Mouse (Mus musculus) limb, embryonic 14.5 days (tissue): ENCODE data around the gene Zmynd12. TPM values are rescaled to one million over a fixed set of nuclear protein-coding genes. Genes with fewer than 3 reads are reported as not detected.

Experiments
- ATAC-seq: fragments of 200-750 bp; cut with Nextera tagmentation; 2 replicates; pipeline ENCODE4 v1.8.0; 2017; ENCODE audit warnings: low read depth, moderate number of reproducible peaks, moderate TSS enrichment; ENCODE audit not compliant: low FRiP score
- DNase-seq: peaks from one replicate; pipeline ENCODE4 v3.0.0-alpha.2; 2015; ENCODE audit warnings: low spot score
- H3K27ac ChIP-seq: fragments of 300-500 bp; sonication (generic); replicated peaks from 2 replicates; pipeline ENCODE4 v1.5.1; 2014; ENCODE audit warnings: low read depth, mild to moderate bottlenecking, low read length, moderate library complexity, mixed read lengths
- H3K27me3 ChIP-seq: fragments of 300-500 bp; sonication (generic); 2 replicates; pipeline ENCODE4 v1.6.1; 2014; ENCODE audit warnings: low read length, mixed read lengths; ENCODE audit not compliant: control insufficient read depth, insufficient read depth
- H3K36me3 ChIP-seq: fragments of 300-500 bp; sonication (generic); 2 replicates; pipeline ENCODE4 v1.6.1; 2014; ENCODE audit warnings: mild to moderate bottlenecking, low read length, moderate library complexity, mixed read lengths; ENCODE audit not compliant: control insufficient read depth, insufficient read depth
- H3K4me1 ChIP-seq: fragments of 300-500 bp; sonication (generic); 2 replicates; pipeline ENCODE4 v1.6.1; 2014; ENCODE audit warnings: antibody characterized with exemption, low read length, mixed read lengths; ENCODE audit not compliant: control insufficient read depth, insufficient read depth
- H3K4me2 ChIP-seq: fragments of 300-500 bp; sonication (generic); replicated peaks from 2 replicates; pipeline ENCODE4 v1.6.1; 2014; ENCODE audit warnings: low read depth, mild to moderate bottlenecking, low read length, moderate library complexity; ENCODE audit not compliant: severe bottlenecking
- H3K4me3 ChIP-seq: fragments of 300-500 bp; sonication (generic); replicated peaks from 2 replicates; pipeline ENCODE4 v1.5.1; 2014; ENCODE audit warnings: low read length
- H3K9ac ChIP-seq: fragments of 300-500 bp; sonication (generic); 2 replicates; pipeline ENCODE4 v1.6.1; 2014; ENCODE audit warnings: mild to moderate bottlenecking, low read depth, low read length, moderate library complexity; ENCODE audit not compliant: severe bottlenecking
- H3K9me3 ChIP-seq: fragments of 300-500 bp; sonication (generic); 2 replicates; pipeline ENCODE4 v1.6.1; 2016; ENCODE audit warnings: low read length; ENCODE audit not compliant: control insufficient read depth
- POLR2A ChIP-seq: fragments of 200-500 bp; IDR thresholded peaks from 2 replicates; pipeline ENCODE4 v1.8.0; 2012; ENCODE audit warnings: inconsistent platforms, mild to moderate bottlenecking, moderate library complexity, borderline replicate concordance; ENCODE audit not compliant: insufficient read depth, insufficient read length; ENCODE audit errors: extremely low read depth
- WGBS: fragments of 180-500 bp; shearing (Covaris S2); extraction: QIAGEN DNeasy Blood & Tissue Kit; methylation state at CpG from one replicate; pipeline ENCODE4 v1.1.7; 2014; 5-methylcytosine and 5-hydroxymethylcytosine counted together
- polyA plus RNA-seq, 2 experiments: library from polyadenylated mRNA; depleted of rRNA in 1 of 2; stranded (reverse) in 1 of 2; unstranded in 1 of 2; fragments of >200 nt; fragmentation: Nextera tagmentation in 1 of 2; extraction: Ambion mirVana in 1 of 2; gene quantifications; 2 replicates each; pipeline versions ENCODE4 v1.2.1 to v1.2.3; 2012 to 2014

Zmynd12 gene
- polyA plus RNA-seq, 2 experiments, result 0.19 to 0.29 TPM

DNA sequence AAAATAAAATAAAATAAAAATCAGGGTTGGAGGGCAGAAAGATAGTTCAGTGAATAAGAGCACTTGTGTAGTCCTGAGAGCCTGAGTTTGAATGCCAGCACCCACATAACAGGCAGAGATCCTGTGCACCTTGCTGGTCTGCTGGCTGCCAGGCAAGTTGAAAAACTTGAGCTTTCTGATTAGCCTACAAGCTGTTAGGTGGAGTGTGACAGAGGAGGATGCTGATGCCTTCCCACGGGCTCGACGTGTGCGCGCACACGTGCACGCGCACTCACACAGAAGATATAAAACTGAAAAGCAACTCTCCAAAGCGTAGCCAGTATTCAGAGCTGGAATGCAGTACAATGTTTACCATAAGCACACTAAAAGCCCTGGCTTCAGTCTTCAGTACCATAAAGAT lies 49.9 kb downstream of the Zmynd12 start:
- Histone ChIP-seq H3K4me2 (no peak overlapping the region), H3K27me3 (no peaks in the 10 kb centered on the region), H3K27ac (no peak overlapping the region), H3K9me3 (no peaks in the 10 kb centered on the region), H3K4me1 (0 out of 2 replicates have a peak, but pooled peaks cover 3% of the 10 kb centered on the region), H3K9ac (no peak overlapping the region), H3K36me3 (no peaks in the 10 kb centered on the region), H3K4me3 (no peak overlapping the region)
- DNase-seq (no peak), ATAC-seq (no peak)
- 80% methylated on average over 9 of the region's 9 CpGs for WGBS
- TF ChIP-seq POLR2A, result no peak

DNA sequence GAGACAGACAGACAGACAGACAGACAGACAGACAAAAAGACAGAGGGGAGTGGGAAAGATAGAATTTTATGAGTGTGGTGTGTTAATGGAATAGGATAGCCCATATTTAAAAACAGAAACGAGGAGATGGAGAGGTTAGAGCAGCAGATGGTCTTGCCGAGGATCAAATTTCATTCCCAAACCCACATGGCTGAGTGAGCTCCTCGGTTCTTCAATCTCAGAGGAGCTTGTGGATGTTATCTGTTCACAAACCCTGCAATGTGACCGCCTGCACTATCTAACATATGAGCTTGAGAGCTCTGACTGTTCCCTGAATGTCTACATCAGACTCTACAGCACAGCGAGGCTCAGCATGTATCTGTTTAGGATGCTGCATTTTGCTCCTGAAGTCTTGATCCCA lies 50.5 kb downstream of the Zmynd12 start:
- H3K27me3 ChIP-seq, result no peaks in the 10 kb centered on the region
- 34% methylated on average over 5 of the region's 5 CpGs for WGBS
- no peak overlapping the region for H3K9ac ChIP-seq
- DNase-seq, result peak; percentile 12
- no peaks in the 10 kb centered on the region for H3K36me3 ChIP-seq
- H3K4me1 ChIP-seq, result 0 out of 2 replicates have a peak, but pooled peaks cover 3% of the 10 kb centered on the region
- no peaks in the 10 kb centered on the region for H3K9me3 ChIP-seq
- H3K4me3 ChIP-seq, result no peak overlapping the region
- no peak overlapping the region for H3K4me2 ChIP-seq
- H3K27ac ChIP-seq, result no peak overlapping the region
- TF ChIP-seq POLR2A, result no peak
- ATAC-seq, result peak; percentile 30; the same call in 1 of the 2 replicates

DNA sequence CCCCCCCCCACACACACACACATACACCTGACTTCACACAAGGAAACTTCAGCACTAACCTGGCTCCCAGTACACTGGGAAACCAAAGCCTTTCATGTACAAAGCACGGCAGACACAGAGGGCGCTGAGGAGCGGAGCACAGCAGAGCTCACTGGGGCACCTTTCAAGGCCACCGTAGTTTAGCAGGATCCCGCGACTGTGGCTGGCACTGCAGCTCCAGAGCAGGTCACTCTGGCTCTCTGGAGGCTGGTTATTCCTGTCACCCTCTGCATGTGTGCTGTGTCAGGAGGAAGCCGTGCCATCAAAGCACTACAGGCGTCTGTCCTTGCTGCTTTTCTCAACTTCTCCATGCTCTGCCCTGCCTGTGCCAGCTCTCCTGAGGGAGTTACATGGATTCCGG lies 60.4 kb downstream of the Zmynd12 start:
- Histone ChIP-seq H3K27me3 (no peaks in the 10 kb centered on the region), H3K9me3 (no peaks in the 10 kb centered on the region), H3K4me3 (no peak overlapping the region), H3K36me3 (no peaks in the 10 kb centered on the region), H3K27ac (no peak overlapping the region), H3K4me2 (no peak overlapping the region), H3K4me1 (no peaks in the 10 kb centered on the region), H3K9ac (no peak overlapping the region)
- no peak for TF ChIP-seq POLR2A
- ATAC-seq (no peak), DNase-seq (no peak)
- WGBS, result 52% methylated on average over 9 of the region's 9 CpGs

DNA sequence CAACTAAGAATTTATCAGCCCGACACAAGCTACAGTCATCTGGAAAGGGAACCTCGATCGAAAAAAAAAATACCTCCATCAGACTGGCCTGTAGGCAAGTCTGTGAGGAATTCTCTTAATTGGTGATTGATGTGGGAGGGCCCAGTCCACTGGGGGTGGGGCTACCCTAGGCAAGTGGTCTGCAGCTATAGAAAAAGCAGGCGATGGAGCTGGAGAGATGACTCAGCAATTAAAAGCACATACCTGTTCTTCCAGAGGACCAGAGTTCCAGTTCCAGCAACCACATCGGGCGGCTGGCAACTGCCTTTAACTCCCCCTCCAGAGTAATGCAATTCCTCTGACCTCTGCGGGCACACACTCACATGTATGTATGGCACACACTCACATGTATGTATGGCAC lies 62.3 kb downstream of the Zmynd12 start:
- H3K36me3 ChIP-seq, result no peaks in the 10 kb centered on the region
- H3K27me3 ChIP-seq, result no peaks in the 10 kb centered on the region
- 70% methylated on average over 7 of the region's 7 CpGs for WGBS
- no peak overlapping the region for H3K4me2 ChIP-seq
- ATAC-seq (no peak), DNase-seq (no peak)
- no peak overlapping the region for H3K27ac ChIP-seq
- no peak for TF ChIP-seq POLR2A
- H3K4me3 ChIP-seq, result no peak overlapping the region
- no peaks in the 10 kb centered on the region for H3K4me1 ChIP-seq
- no peaks in the 10 kb centered on the region for H3K9me3 ChIP-seq
- no peak overlapping the region for H3K9ac ChIP-seq

DNA sequence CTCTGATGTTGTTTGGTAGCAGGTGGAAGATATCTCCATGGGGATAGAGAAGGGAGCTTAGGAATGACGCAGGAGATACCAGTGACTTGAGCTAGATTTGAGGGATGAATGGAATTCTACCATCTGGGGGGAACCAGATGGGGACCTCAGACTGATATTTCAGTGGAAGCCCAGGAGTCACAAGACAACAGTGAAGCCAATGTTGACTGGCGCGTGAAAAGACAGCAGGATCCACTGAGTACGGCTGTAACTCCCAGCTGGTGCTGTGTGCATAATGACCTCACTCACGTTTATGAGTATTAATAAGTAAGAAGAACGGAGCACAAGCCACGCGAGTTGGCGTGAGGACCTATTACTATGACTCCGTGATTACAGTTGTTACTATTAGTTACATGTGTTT lies 67.1 kb downstream of the Zmynd12 start:
- Histone ChIP-seq H3K9me3 (peaks cover 4% of the 10 kb centered on the region; the same call in 1 of the 2 replicates), H3K4me2 (no peak overlapping the region), H3K36me3 (no peaks in the 10 kb centered on the region), H3K4me3 (no peak overlapping the region), H3K27me3 (peaks cover 27% of the 10 kb centered on the region; the same call in 1 of the 2 replicates), H3K4me1 (no peaks in the 10 kb centered on the region), H3K9ac (no peak overlapping the region), H3K27ac (no peak overlapping the region)
- no peak for TF ChIP-seq POLR2A
- ATAC-seq (no peak), DNase-seq (no peak)
- WGBS, result 82% methylated on average over 10 of the region's 10 CpGs

DNA sequence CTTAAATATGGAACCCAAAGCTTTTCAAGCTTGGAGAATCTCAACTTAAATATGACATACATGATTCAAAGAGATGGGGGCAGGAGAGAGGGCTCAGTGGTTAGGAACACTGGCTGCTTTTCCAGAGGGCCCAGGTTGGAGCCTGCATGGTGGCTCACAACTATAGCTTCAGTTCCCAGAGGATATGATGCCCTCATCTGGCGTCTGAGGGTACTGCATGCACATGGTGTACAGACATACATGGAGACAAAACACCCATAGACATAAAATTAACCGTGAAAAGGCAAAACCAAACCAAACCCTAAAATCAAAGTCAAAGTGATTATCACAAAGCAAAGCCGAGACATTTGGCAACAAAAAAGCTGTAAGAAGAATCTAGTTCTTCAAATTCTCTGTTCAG lies 68.2 kb downstream of the Zmynd12 start:
- Histone ChIP-seq H3K4me3 (no peak overlapping the region), H3K9me3 (peaks cover 4% of the 10 kb centered on the region; the same call in 1 of the 2 replicates), H3K4me1 (no peaks in the 10 kb centered on the region), H3K27ac (no peak overlapping the region), H3K4me2 (no peak overlapping the region), H3K36me3 (no peaks in the 10 kb centered on the region), H3K9ac (no peak overlapping the region), H3K27me3 (peaks cover 27% of the 10 kb centered on the region; the same call in 1 of the 2 replicates)
- no peak for ATAC-seq
- whole genome bisulfite sequencing, result 70% methylated on average over 3 of the region's 3 CpGs
- TF ChIP-seq POLR2A, result no peak
- DNase-seq, result no peak
